Mouse (Mus musculus): ENCODE results near the gene Psmg3. TPM values are rescaled to one million over a fixed set of nuclear protein-coding genes. Genes with fewer than 3 reads are reported as not detected.

Gene Psmg3
- polyA plus RNA-seq, 1 experiment: 30.3 TPM

- 0 out of 2 replicates have a peak overlapping the region, but pooled peaks have one; percentile 1 for H3K9ac ChIP-seq (ENCODE audit: low read depth, poor library complexity, severe bottlenecking)
- TF ChIP-seq EP300 (IDR thresholded peaks at IDR 0.05; ENCODE audit: insufficient read depth, low read depth, low read length): peak; percentile 55; the same call in 1 of the 2 replicates
- no peak for TF ChIP-seq CTCF (IDR thresholded peaks at IDR 0.05; ENCODE audit: low read depth, low read length)
- TF ChIP-seq POLR2A (IDR thresholded peaks at IDR 0.05; ENCODE audit: insufficient read depth, low read length): peak; percentile 79
- H3K27ac ChIP-seq (ENCODE audit: insufficient read depth, low read length): no peak overlapping the region
- H3K36me3 ChIP-seq (ENCODE audit: control insufficient read depth, insufficient read depth, low read length, poor library complexity, severe bottlenecking): no peaks in the 10 kb centered on the region
- peak overlapping the region; percentile 34 for H3K4me3 ChIP-seq (ENCODE audit: low read depth, low read length)
- no peaks in the 10 kb centered on the region for H3K4me1 ChIP-seq (ENCODE audit: control insufficient read depth, insufficient read depth, low read length)
- no peaks in the 10 kb centered on the region for H3K27me3 ChIP-seq (ENCODE audit: control insufficient read depth, insufficient read depth, low read length, poor library complexity, severe bottlenecking)
- H3K9me3 ChIP-seq (replicated peaks; ENCODE audit: control insufficient read depth, insufficient read depth, low read length, poor library complexity, severe bottlenecking): no peaks in the 10 kb centered on the region
Observed at GRCm38 (mm10) chr5:139813963-139814381, 12.7 kb downstream of the Psmg3 start.

- no peak for TF ChIP-seq EP300 (IDR thresholded peaks at IDR 0.05; ENCODE audit: insufficient read depth, low read depth, low read length)
- no peak for TF ChIP-seq CTCF (IDR thresholded peaks at IDR 0.05; ENCODE audit: low read depth, low read length)
- no peak for TF ChIP-seq POLR2A (IDR thresholded peaks at IDR 0.05; ENCODE audit: insufficient read depth, low read length)
- Histone ChIP-seq H3K27ac (ENCODE audit: insufficient read depth, low read length) (no peak overlapping the region), H3K4me1 (ENCODE audit: control insufficient read depth, insufficient read depth, low read length) (no peaks in the 10 kb centered on the region), H3K9me3 (replicated peaks; ENCODE audit: control insufficient read depth, insufficient read depth, low read length, poor library complexity, severe bottlenecking) (no peaks in the 10 kb centered on the region), H3K4me3 (ENCODE audit: low read depth, low read length) (no peak overlapping the region), H3K36me3 (ENCODE audit: control insufficient read depth, insufficient read depth, low read length, poor library complexity, severe bottlenecking) (no peaks in the 10 kb centered on the region), H3K27me3 (ENCODE audit: control insufficient read depth, insufficient read depth, low read length, poor library complexity, severe bottlenecking) (no peaks in the 10 kb centered on the region), H3K9ac (ENCODE audit: low read depth, poor library complexity, severe bottlenecking) (no peak overlapping the region)
Observed at GRCm38 (mm10) chr5:139813126-139813490, 13.6 kb downstream of the Psmg3 start.

DNA sequence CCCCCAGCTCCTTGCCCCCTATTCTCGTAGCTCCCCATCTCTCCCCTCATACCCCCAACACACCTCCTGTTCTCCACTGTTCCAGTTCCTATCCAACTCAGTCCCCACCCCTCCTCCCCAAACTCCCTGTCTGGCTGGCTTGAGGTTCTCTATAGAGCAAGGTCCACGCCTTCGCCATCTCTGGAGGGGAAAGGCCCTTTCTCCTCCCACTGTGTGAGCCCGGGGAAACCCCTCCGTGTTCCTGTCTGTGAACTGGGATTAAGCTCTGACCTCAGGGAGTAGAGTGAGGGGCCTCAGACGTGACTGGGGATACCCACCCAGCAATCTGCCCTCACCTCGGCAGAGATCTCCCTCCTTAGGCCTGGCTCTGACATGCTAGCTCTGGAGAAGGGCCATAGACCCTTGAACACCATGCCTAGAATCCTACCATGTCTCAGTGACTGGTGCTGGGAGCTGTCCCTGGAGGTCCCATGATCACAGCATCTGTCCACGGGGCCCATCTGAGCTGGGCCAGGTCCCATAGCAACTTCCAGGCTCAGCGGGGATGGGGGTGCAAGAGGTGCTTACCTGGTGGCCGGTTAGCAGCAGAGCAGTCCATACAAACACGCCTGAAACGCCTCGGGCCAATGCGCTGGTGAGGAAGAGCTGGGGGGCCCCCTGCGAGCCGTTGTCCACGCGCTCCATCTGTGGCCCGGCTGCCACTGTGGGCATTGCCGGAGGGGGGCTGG is 14.1 kb downstream of the Psmg3 start:
- Histone ChIP-seq H3K9me3 (replicated peaks; ENCODE audit: control insufficient read depth, insufficient read depth, low read length, poor library complexity, severe bottlenecking) (no peaks in the 10 kb centered on the region), H3K27me3 (ENCODE audit: control insufficient read depth, insufficient read depth, low read length, poor library complexity, severe bottlenecking) (no peaks in the 10 kb centered on the region), H3K36me3 (ENCODE audit: control insufficient read depth, insufficient read depth, low read length, poor library complexity, severe bottlenecking) (no peaks in the 10 kb centered on the region), H3K4me1 (ENCODE audit: control insufficient read depth, insufficient read depth, low read length) (no peaks in the 10 kb centered on the region), H3K9ac (ENCODE audit: low read depth, poor library complexity, severe bottlenecking) (no peak overlapping the region), H3K27ac (ENCODE audit: insufficient read depth, low read length) (no peak overlapping the region), H3K4me3 (ENCODE audit: low read depth, low read length) (no peak overlapping the region)
- TF ChIP-seq EP300 (IDR thresholded peaks at IDR 0.05; ENCODE audit: insufficient read depth, low read depth, low read length) (no peak), CTCF (IDR thresholded peaks at IDR 0.05; ENCODE audit: low read depth, low read length) (no peak), POLR2A (IDR thresholded peaks at IDR 0.05; ENCODE audit: insufficient read depth, low read length) (no peak)

DNA sequence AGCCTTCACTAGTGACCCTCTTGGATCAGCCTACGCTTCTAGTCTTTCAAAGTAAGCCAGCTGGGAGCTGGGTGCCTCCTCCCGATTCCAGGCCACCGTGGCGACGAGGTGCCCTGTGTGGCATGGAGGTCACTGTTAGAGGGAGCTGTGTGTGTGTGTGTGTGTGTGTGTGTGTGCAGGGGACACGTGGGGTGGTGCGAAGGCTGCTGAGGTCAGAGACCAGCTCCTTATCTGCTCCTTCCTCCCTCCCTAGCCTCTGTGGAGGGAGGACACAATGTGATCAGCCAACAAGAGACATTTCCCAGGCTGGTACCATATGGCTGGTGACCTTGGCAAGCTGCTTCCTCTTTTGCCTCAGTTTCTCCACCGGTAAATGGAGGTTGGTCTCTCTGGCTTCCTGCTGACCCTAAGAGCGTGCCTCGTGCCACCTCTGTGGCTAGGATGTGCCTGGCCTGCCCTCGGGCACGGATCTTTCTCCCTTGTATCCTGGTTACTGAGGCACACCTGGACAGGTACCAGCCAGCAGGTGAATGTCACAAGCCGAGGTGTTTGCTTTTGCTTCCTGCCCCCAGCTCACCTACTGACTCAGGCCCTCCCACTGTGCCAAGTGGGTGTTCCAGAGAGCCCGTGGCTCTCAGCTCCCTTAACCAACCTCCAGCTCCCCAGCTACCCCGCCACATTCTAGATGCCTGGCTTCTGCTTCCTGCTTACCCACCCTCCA is 14.8 kb downstream of the Psmg3 start:
- Histone ChIP-seq H3K4me1 (ENCODE audit: control insufficient read depth, insufficient read depth, low read length) (no peaks in the 10 kb centered on the region), H3K9me3 (replicated peaks; ENCODE audit: control insufficient read depth, insufficient read depth, low read length, poor library complexity, severe bottlenecking) (no peaks in the 10 kb centered on the region), H3K27me3 (ENCODE audit: control insufficient read depth, insufficient read depth, low read length, poor library complexity, severe bottlenecking) (no peaks in the 10 kb centered on the region), H3K27ac (ENCODE audit: insufficient read depth, low read length) (no peak overlapping the region), H3K4me3 (ENCODE audit: low read depth, low read length) (no peak overlapping the region), H3K9ac (ENCODE audit: low read depth, poor library complexity, severe bottlenecking) (no peak overlapping the region), H3K36me3 (ENCODE audit: control insufficient read depth, insufficient read depth, low read length, poor library complexity, severe bottlenecking) (no peaks in the 10 kb centered on the region)
- TF ChIP-seq POLR2A (IDR thresholded peaks at IDR 0.05; ENCODE audit: insufficient read depth, low read length) (no peak), CTCF (IDR thresholded peaks at IDR 0.05; ENCODE audit: low read depth, low read length) (no peak), EP300 (IDR thresholded peaks at IDR 0.05; ENCODE audit: insufficient read depth, low read depth, low read length) (no peak)

- Histone ChIP-seq H3K9me3 (replicated peaks; ENCODE audit: control insufficient read depth, insufficient read depth, low read length, poor library complexity, severe bottlenecking) (no peaks in the 10 kb centered on the region), H3K9ac (ENCODE audit: low read depth, poor library complexity, severe bottlenecking) (no peak overlapping the region), H3K4me1 (ENCODE audit: control insufficient read depth, insufficient read depth, low read length) (no peaks in the 10 kb centered on the region), H3K27me3 (ENCODE audit: control insufficient read depth, insufficient read depth, low read length, poor library complexity, severe bottlenecking) (no peaks in the 10 kb centered on the region), H3K27ac (ENCODE audit: insufficient read depth, low read length) (no peak overlapping the region), H3K36me3 (ENCODE audit: control insufficient read depth, insufficient read depth, low read length, poor library complexity, severe bottlenecking) (no peaks in the 10 kb centered on the region), H3K4me3 (ENCODE audit: low read depth, low read length) (no peak overlapping the region)
- TF ChIP-seq POLR2A (IDR thresholded peaks at IDR 0.05; ENCODE audit: insufficient read depth, low read length): no peak
- TF ChIP-seq CTCF (IDR thresholded peaks at IDR 0.05; ENCODE audit: low read depth, low read length): peak; percentile 47
Observed at GRCm38 (mm10) chr5:139809397-139809796, 17.3 kb downstream of the Psmg3 start.

- Histone ChIP-seq H3K27ac (ENCODE audit: insufficient read depth, low read length) (no peak overlapping the region), H3K4me1 (ENCODE audit: control insufficient read depth, insufficient read depth, low read length) (peaks cover 2% of the 10 kb centered on the region), H3K4me3 (ENCODE audit: low read depth, low read length) (no peak overlapping the region), H3K36me3 (ENCODE audit: control insufficient read depth, insufficient read depth, low read length, poor library complexity, severe bottlenecking) (no peaks in the 10 kb centered on the region), H3K9ac (ENCODE audit: low read depth, poor library complexity, severe bottlenecking) (no peak overlapping the region), H3K27me3 (ENCODE audit: control insufficient read depth, insufficient read depth, low read length, poor library complexity, severe bottlenecking) (no peaks in the 10 kb centered on the region), H3K9me3 (replicated peaks; ENCODE audit: control insufficient read depth, insufficient read depth, low read length, poor library complexity, severe bottlenecking) (no peaks in the 10 kb centered on the region)
- TF ChIP-seq POLR2A (IDR thresholded peaks at IDR 0.05; ENCODE audit: insufficient read depth, low read length) (no peak), CTCF (IDR thresholded peaks at IDR 0.05; ENCODE audit: low read depth, low read length) (no peak), EP300 (IDR thresholded peaks at IDR 0.05; ENCODE audit: insufficient read depth, low read depth, low read length) (no peak)
Observed at GRCm38 (mm10) chr5:139805924-139806323, 20.8 kb downstream of the Psmg3 start.
